Mouse (Mus musculus) T-cell, adult 2 months (primary cell): ENCODE results near the gene Azin2.

Experiments
- DNase-seq: peaks from one replicate; pipeline ENCODE4 v3.0.0; 2022; ENCODE audit warnings: low spot score

Azin2 gene

DNA sequence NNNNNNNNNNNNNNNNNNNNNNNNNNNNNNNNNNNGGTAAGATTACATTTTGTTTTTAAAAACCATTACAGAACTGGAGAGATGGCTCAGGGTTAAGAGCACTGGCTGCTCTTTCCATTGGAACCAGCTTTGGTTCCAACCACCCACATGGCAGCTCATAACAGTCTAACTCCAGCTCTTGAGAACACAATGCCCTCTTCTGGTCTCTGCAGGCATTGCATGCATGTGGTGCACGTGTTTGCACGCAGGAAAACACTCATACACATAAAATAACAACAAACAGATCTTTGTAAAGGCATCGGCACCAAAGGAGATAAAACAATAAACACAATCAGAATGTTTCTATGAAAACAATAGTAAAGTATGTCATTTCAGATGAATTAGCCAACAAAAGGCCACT lies 19.9 kb downstream of the Azin2 start:
- DNase-seq = no peak

DNA sequence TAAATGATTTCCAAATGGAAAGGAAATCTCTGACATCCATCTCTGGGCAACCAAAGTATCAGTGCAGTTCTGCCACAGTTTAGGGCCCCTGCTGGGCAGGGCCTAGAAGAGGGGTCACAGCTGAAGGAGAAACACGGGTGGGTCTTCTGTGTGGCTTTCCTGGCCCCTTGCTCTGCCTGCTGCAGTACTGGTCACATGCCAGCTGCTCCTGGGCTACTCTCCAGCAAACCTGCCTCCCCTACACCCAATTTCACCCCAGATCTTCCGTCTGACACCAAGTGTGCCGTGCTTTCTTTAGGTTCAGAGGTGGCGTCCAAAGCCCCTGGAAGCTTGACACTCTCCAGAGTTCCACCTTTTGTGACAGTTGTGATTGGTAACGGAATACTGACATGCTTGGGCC lies 26.6 kb downstream of the Azin2 start:
- no peak for DNase-seq

DNA sequence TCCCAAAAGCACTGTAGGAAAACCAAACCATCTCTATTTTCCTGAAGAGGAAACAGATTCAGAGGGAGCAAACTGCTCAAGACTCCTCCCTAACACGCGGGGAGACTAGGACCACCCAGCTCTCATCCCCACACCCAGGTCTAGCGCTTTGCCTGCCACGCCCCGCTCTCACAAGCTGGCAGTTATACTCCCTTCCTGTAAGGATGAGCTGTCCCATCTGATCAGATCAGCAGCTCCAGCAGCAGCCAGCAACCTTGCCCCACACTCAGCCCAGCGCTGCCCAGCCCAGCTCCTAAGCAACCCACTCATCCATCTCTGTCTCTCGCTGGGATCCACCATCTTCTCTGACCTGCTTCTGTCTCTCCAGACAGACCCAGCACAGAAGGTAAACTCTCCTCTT lies 29.5 kb downstream of the Azin2 start:
- DNase-seq = no peak

DNA sequence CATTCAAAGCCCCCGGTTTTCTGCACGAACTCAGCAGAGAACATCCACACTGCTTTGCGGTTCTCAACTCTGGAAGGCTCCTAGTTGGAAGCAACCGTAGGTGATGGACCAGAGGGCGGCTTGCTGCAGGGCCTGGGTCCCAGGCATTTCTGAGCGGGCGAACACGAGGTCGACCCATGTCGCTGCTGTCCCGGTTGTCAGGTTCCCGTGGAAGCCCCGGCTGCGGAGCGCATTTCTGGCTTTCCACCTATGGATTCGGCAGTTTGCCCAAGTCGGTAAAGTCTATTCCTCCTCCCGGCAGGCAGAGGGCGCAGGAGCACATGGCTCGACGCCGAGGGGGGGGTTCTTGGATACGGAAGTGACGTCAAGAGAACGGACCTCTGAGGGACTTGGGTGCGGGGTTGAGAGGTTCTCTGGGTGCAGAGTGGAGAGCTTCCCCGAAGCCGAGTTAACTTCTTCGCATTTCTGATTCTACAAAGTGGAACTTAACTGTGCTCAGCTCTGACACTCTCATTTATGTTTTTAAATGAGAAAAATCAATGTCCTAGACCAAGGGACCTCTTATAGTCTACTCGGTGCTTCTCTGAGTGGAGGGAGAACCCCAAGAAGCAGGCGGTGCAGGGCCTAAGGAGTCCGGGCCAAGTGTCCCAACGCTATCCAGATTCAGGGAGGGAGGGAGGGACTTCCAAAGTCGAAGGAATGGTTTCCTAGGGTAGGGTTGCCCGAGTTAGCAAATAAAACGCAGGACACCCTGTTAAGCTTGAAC lies 37.2 kb downstream of the Azin2 start:
- DNase-seq = peak; percentile 79

DNA sequence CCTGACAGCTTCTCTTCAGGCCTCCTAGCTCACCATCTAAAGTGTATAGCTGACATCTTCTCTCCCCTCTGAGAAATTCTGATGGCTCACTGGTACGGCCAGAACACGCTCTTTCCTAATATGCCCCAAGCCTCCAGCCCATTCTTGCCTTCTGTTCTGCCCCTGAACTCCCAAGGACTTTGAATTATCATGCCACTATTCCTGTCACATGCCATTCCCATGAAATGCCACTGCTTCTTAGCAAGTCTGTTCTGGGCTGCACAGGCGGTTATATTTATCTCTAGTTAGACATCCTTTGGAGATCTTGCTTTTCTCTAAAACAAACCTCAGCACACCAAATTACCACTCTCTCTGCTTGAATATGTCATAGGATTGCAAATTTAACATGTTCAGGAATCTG lies 38.6 kb downstream of the Azin2 start:
- no peak for DNase-seq

DNA sequence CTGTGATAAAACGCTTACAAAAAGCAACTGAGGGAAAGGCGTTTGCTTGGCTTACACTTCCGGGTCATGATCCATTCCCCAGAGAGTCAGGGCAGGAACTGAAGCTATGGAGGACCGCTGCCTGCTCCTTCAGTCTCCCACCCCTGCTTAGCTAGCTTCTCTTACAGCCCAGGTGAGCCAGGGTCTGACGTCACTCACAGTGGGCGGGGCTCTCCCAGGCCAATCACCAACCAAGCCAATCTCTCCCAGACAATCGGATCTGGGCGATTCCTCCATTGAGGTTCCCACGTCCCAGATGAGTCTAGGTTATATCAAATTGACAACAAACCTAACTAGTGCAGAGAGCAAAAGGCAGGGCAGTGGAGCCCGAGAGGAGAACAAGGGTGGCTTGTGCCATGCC lies 43.1 kb downstream of the Azin2 start:
- DNase-seq = no peak

DNA sequence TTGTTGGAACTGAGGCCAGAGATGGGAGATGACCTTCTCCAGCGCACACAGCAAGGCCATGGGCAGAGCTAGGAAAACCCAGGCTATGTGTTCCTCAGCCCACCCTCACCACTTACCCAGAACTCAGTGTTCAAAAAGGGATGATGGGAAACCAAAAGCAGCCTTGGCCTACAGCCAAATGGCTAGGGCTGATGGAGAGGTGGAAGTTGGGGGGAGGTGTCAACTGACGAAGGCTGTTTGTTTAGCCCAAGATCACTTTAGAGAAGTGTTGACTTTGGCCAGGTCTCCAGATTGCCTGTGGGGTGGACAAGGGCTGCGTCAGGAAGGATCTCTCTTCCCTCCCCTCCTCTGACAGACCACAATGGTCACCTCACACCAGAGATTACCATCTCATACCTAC lies 44.1 kb downstream of the Azin2 start:
- DNase-seq = no peak

DNA sequence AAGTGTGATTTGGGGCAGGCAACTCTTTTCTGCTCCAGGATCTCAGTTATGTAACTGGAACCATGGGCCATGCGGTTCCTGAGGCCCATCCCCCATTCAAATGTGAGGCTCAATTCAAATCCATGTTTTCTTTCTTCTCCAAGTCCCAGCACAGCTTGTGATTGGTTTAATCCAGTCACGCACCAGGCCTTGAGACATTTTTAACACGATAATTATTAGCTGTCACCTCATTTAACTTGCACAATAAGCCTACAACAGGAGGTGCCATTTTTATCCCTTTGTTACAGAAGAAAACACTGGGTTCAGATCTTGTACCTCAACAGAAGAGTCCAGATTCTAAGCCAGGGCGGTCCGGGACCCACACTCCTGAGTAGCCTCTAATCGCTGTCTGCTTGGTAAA lies 44.5 kb downstream of the Azin2 start:
- DNase-seq = no peak

DNA sequence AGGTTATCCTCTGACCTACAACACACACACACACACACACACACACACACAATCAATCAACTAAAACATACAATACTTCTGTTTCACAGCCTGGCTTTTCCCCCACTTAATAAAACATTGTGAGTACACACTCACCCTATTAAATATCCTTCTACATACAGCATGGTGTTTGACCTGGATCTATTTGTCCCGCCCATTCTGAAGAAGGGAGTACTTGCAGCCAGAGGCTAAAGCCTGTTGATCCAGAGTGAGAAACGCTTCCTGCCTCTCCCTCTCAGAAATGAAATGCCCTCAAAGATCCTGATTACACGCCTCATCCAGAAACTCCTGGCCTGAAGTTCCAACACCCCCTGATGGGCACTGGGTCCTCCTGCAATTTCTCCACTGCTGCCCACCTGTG lies 45.1 kb downstream of the Azin2 start:
- no peak for DNase-seq

DNA sequence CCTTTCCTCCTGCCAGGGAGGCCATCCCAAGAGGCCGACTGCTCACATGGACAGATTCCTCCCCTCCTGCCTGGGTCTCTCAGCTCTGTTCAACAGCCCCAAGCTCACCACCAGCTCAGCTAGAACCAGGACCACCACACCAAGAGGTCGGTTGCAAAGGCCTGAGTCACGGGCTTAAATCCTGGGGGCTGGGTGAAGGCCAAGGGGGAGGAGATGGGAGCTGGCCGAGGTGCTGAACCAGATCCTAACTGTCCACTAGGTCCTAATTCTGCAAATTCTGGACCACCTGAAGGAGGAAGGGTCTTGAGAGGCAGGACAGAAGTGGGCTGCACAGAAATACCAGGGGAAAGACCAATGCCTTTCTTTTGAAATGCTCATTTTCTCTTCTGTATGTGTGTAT lies 48.4 kb downstream of the Azin2 start:
- no peak for DNase-seq

DNA sequence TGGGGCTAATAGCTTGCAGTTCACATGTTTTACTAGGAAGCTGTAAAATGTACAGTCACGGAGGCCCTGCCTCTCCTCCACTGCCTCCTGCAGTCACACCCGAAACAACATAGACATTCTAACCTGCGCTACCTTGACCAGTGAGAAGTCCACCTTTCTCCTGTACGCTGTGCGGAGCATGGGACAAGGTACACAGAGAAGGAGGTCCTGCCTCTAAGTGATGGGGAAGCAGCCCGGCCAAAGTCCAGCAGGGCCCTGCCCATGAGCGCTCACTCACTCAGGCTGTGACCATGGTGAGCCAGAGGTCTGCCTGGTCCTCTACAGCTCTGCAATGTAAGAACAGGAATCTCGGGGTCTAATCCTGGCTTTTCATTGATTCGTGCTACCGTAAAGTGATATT lies 50.2 kb downstream of the Azin2 start:
- DNase-seq = no peak

DNA sequence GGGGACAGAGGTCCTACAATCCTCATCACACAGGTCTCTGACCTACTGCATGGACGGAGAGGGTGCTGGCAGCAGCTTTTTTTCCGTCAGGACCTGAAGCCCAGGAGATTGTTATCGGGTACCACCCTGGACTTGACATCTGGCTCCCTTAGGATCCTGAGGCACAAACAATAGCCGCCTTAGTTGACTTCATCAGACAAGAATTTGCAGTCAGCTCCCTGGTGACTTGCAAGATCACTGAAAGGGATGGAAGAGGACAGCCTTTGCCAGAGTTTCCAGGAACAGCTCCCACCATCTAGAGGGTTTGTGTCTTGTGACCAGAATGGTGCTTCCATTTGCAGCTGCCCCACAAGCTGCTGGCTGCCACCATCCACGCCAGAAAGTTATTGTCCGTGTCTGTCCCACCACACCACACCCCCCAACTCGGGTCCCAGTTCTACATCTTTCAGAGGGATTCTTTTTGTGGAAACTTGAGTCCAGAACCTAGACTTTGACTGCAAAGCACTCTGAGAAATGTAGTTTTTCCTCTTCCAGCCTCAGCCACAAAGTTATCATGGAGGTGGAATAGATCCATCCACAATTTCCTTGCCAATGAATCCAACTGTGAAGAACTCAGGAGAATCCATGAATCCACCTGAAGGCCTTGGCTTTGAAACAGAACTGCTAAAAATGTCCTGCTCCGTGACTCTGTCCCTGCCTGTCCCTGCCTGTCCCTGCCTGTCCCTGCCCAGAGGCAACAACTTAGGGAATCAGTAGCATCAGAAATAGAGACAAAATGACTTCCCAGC lies 51.8 kb downstream of the Azin2 start:
- DNase-seq = no peak

DNA sequence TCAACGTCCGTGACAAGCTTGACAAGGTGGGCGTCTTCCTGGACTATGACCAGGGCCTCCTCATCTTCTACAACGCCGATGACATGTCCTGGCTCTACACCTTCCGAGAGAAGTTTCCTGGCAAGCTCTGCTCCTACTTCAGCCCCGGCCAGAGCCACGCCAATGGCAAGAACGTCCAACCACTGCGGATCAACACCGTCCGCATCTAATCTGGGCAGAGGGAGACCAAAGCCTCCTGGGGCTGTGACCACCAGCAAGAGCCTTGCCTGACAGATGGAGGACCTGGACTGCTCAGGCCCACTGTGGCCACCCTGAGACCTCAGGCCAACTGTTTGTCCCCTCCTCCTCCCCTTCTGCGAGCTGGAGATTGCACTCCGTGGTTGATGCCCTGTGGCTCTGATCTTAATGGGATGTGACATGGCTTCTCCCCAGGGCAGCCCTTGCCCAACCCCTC lies 52.8 kb downstream of the Azin2 start:
- DNase-seq = no peak

DNA sequence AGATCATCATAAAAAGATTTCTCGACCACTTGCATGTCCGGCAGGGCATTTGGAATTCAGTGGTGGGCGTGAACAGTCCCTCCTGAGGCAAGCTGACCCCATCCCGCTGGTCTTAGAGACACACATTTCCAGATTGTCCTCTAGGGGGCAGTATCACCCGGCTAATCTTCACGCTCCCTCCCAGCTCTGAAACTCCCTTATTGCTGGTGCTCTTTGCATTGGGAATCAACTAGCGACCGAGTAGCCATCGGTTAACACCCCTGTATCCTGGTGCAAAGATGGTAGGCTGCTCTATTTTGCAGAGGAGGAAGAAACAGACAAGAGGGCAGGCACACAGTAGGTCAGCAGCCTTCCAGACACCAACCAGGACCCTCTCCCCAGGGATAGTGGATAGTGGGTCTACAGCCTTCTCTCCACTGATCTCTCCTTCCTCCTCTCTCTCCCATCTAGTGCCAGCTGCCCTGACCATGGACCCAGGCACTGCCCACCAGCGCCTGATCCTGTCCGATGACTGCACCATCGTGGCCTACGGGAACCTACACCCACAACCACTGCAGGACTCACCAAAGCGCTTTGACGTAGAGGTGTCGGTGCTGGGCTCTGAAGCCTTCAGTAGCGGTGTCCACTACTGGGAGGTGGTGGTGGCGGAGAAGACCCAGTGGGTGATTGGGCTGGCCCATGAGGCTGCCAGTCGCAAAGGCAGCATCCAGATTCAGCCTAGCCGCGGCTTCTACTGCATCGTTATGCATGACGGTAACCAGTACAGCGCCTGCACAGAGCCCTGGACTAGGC lies 53.5 kb downstream of the Azin2 start:
- peak; percentile 30 for DNase-seq

DNA sequence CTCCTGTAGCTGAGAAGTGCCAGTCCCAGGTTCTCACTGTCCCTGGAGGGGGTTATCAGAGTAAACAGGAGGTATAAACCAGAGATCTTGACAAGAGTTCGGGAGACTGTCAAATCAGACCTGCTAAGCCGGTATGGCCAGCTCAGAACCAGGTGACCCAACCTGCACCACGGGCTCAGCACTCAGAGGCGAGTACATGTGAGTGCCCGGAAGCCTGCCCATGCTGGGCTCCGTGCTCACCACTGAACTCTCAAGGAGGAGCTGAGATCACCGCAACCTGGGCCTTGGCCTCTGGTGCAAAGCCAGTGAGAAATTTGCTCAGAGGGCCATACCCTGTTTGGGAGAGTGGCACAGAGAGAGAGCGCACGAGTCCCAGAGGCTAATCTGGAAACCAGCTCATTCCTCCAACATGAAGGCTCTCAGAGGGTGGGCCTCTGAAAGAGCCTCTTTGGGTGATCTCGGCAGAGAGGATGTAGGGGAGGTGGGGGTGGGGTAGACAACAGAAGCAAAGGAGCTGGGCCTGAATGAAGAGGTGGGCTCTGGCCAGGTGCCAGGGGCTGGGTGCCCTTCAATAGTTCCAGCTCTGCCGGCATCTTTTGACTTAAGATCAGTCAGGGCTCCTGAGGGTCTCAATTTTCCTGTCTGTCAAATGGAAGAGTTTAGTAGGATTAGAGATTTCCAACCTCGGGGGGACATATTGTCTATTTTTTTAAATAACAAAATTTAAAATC lies 54.8 kb downstream of the Azin2 start:
- no peak for DNase-seq

DNA sequence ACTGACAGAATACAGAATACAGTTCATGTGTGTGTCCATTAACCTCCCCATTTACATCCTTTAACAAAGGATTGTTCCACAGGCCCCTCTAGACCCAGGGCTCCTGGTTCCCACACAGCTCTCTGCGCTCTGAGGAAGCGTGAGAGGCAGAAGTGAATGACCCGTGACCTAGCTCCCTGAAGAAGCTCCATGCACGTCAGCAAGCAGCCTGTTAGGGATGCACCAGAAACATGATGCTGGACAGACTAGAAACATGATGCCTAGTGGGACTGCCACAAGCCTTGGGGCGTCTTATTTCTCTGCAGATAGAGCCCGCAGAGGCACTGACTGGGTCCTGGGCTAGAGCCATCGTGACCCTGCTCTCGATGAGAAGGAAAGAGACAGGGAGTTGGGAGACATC lies 55.5 kb downstream of the Azin2 start:
- no peak for DNase-seq

DNA sequence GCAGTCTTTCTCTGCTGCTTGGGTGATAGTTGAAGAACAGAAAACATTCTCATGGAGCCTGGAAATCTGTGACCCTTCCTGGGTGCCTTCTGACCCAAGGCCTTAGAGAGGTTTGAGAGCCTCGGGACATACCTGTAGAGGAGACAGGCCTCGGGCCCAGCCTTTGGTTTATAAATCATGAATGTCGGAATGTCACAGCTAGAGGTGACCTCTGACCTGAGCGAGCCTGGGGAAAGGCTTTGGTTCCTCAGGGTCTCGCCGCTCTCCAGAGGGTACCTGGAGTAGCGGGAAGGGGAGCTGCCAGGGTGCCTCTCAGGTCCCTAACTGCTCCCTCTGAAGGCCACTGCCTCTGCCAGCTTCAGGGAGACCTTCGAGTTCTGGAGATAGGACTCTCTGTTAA lies 57.0 kb downstream of the Azin2 start:
- no peak for DNase-seq

DNA sequence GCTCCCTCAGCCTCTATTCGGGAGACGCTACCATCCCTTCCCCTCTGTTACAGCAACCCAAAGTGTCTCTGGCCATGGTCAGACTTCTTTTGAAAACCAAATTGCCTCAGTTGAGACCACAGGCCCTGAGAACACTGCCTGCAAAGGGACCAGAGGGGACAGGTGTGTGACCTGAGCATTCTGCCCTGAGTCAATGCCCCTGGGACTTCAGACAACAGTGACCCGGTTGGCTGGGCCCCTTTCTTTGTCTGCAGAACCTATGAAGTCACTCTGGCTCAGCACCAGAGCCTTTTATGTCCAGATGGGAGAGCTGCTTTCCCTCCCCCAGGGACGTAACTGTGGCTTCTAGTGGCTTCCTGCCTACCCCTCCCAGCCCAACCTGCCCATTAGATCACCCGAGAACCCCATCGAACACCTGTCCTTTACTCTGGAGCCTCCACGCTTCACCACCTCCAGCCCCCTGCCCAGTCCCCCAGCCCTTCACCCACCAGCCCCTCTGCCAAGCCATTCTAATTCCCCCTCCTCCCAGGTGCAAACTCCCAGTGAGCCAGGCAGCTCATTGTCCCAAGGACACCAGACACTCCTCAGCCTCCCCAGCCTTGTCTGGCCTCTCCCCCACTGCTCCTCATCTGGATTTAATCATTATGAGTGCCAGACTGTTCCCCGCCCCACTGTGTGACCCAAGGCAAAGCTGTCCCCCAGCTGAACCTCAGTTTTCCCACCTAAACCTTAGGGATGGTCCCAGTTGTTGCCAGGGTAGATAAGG lies 58.0 kb downstream of the Azin2 start:
- DNase-seq = no peak

DNA sequence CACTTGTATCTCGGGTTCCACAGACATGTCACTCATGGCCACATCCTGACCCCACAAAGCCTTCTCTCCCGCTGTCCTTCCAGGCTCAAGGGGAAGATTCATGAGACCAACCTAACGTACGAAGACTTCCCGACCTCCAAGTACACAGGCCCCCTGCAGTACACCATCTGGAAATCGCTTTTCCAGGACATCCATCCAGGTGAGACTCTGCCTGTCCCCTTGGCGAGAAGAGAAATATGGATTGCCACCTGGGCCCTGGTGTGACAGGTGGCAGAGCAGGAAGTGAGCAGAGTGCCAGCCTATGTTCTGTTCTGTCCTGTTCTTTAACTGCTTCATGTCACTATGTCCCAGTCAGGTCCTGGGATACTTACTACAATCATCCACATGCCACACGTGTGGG lies 59.9 kb downstream of the Azin2 start:
- DNase-seq = no peak

DNA sequence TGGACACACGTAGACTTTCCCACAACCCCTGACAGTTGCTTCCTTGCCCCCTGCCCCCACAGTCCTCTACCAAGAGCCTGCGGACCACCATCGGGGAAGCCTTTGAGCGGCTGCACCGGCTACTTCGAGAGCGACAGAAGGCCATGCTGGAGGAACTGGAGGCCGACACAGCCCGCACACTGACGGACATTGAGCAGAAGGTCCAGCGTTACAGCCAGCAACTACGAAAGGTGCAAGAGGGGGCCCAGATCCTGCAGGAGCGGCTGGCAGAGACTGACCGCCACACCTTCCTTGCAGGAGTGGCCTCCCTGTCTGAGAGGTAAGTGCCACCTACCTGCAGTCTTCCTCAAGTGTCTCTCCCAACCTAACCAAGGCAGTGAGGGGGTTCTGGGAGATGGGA lies 61.8 kb downstream of the Azin2 start:
- DNase-seq = no peak

DNA sequence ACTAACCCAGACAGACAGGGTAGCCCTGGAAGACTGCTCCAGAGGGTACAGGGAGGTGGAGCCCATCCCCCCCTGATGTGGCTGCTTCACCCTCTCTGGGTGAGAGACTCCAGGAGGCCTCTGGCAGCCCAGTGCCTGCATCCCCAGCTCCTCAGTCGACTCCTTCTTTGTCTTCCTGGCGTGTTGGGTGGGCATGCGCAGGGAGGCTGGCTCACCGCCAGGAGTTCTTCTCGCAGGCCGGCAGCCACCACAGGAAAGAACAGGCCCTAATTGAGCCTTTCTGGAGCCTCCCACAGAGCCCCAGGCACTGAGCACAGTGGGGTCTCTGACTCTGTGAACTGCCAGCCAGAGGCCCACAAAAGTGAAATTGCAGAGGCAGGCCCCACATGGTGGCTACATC lies 62.9 kb downstream of the Azin2 start:
- DNase-seq = no peak
